Mouse (Mus musculus) lung, embryonic 14.5 days (tissue): Measurements from ENCODE around the gene Gabrd. TPM values are rescaled to one million over a fixed set of nuclear protein-coding genes. Genes with fewer than 3 reads are reported as not detected.
"Not testable (repeated sequence)": the region's sequence is repeated elsewhere in the genome, so short reads cannot be mapped to it uniquely, and the experiment has no call there.

Experiments
- ATAC-seq: fragments of 200-750 bp; cut with Nextera tagmentation; 2 replicates; pipeline ENCODE4 v1.8.0; 2017; ENCODE audit warnings: mild to moderate bottlenecking, moderate TSS enrichment, moderate library complexity; ENCODE audit not compliant: insufficient read depth
- DNase-seq: peaks from one replicate; pipeline ENCODE4 v3.0.0-alpha.2; 2015
- H3K27ac ChIP-seq: fragments of 300-500 bp; sonication (generic); 2 replicates; pipeline ENCODE4 v1.5.1; 2014; ENCODE audit warnings: low read depth, mild to moderate bottlenecking, moderate library complexity
- H3K27me3 ChIP-seq: fragments of 300-500 bp; sonication (generic); 2 replicates; pipeline ENCODE4 v1.6.1; 2014; ENCODE audit warnings: low read length, control low read depth; ENCODE audit not compliant: insufficient read depth
- H3K36me3 ChIP-seq: fragments of 300-500 bp; sonication (generic); 2 replicates; pipeline ENCODE4 v1.6.1; 2014; ENCODE audit warnings: control low read depth; ENCODE audit not compliant: insufficient read depth
- H3K4me1 ChIP-seq: fragments of 300-500 bp; sonication (generic); 2 replicates; pipeline ENCODE4 v1.6.1; 2014; ENCODE audit warnings: antibody characterized with exemption, control low read depth; ENCODE audit not compliant: insufficient read depth
- H3K4me2 ChIP-seq: fragments of 300-500 bp; sonication (generic); 2 replicates; pipeline ENCODE4 v1.6.1; 2014; ENCODE audit warnings: mild to moderate bottlenecking
- H3K4me3 ChIP-seq: fragments of 300-500 bp; sonication (generic); 2 replicates; pipeline ENCODE4 v1.5.1; 2014; ENCODE audit warnings: low read depth, low read length
- H3K9ac ChIP-seq: fragments of 300-500 bp; sonication (generic); 2 replicates; pipeline ENCODE4 v1.6.1; 2014
- H3K9me3 ChIP-seq: fragments of 300-500 bp; sonication (generic); 2 replicates; pipeline ENCODE4 v1.6.1; 2016; ENCODE audit warnings: low read depth, low read length, control low read depth
- CTCF ChIP-seq: IDR thresholded peaks from 2 replicates; pipeline ENCODE4 v1.5.1; 2016; ENCODE audit warnings: antibody characterized with exemption, low read depth
- WGBS: fragments of 180-500 bp; shearing (Covaris S2); extraction: QIAGEN DNeasy Blood & Tissue Kit; methylation state at CpG from one replicate; pipeline ENCODE4 v1.1.7; 2014; 5-methylcytosine and 5-hydroxymethylcytosine counted together
- polyA plus RNA-seq: library from polyadenylated mRNA; unstranded; fragments of >200 nt; fragmentation: Nextera tagmentation; extraction: Ambion mirVana; gene quantifications from 2 replicates; pipeline ENCODE4 v1.2.1, GENCODE M21; 2014

The Gabrd gene
- polyA plus RNA-seq, 1 experiment from 2014 or later = not detected

- ATAC-seq (no peak), DNase-seq (no peak)
- Histone ChIP-seq H3K4me1 (no peaks in the 10 kb centered on the region), H3K4me2 (no peak overlapping the region), H3K36me3 (no peaks in the 10 kb centered on the region), H3K27me3 (no peaks in the 10 kb centered on the region), H3K27ac (no peak overlapping the region), H3K4me3 (no peak overlapping the region), H3K9ac (no peak overlapping the region), H3K9me3 (no peaks in the 10 kb centered on the region)
- 78% methylated on average over 5 of the region's 5 CpGs for WGBS
- TF ChIP-seq CTCF = no peak
Observed at GRCm38 (mm10) chr4:155423988-155424387, 26.1 kb upstream of the Gabrd start.

GRCm38 (mm10) chr4:155421412-155422370 lies 23.8 kb upstream of the Gabrd start:
- H3K36me3 ChIP-seq, ATAC-seq, H3K4me1 ChIP-seq, H3K4me3 ChIP-seq, H3K4me2 ChIP-seq, H3K9me3 ChIP-seq, H3K27ac ChIP-seq, H3K27me3 ChIP-seq, H3K9ac ChIP-seq, DNase-seq: not testable (repeated sequence)
- WGBS = 62% methylated on average over 21 of the region's 30 CpGs

- Histone ChIP-seq H3K9me3 (no peaks in the 10 kb centered on the region), H3K4me1 (no peaks in the 10 kb centered on the region), H3K4me3 (no peak overlapping the region), H3K36me3 (no peaks in the 10 kb centered on the region), H3K27ac (no peak overlapping the region), H3K9ac (no peak overlapping the region), H3K4me2 (no peak overlapping the region), H3K27me3 (no peaks in the 10 kb centered on the region)
- TF ChIP-seq CTCF = no peak
- no peak for ATAC-seq
- DNase-seq = no peak
- WGBS = 84% methylated on average over 3 of the region's 3 CpGs
Observed at GRCm38 (mm10) chr4:155420137-155420536, 22.2 kb upstream of the Gabrd start.

- ATAC-seq (no peak), DNase-seq (no peak)
- Histone ChIP-seq H3K4me3 (no peak overlapping the region), H3K27ac (no peak overlapping the region), H3K9ac (no peak overlapping the region), H3K4me2 (no peak overlapping the region), H3K36me3 (no peaks in the 10 kb centered on the region), H3K27me3 (no peaks in the 10 kb centered on the region), H3K4me1 (no peaks in the 10 kb centered on the region), H3K9me3 (no peaks in the 10 kb centered on the region)
- no peak for TF ChIP-seq CTCF
- 71% methylated on average over 9 of the region's 9 CpGs for WGBS
Observed at GRCm38 (mm10) chr4:155414656-155415235, 16.8 kb upstream of the Gabrd start.

- 83% methylated on average over 11 of the region's 11 CpGs for WGBS
- no peak for DNase-seq
- no peak for TF ChIP-seq CTCF
Observed at GRCm38 (mm10) chr4:155413641-155414335, 15.9 kb upstream of the Gabrd start.

GRCm38 (mm10) chr4:155412124-155412523 lies 14.2 kb upstream of the Gabrd start:
- H3K27me3 ChIP-seq = no peaks in the 10 kb centered on the region
- TF ChIP-seq CTCF = no peak
- DNase-seq (no peak), ATAC-seq (no peak)
- no peaks in the 10 kb centered on the region for H3K4me1 ChIP-seq
- no peaks in the 10 kb centered on the region for H3K9me3 ChIP-seq
- no peak overlapping the region for H3K27ac ChIP-seq
- no peak overlapping the region for H3K9ac ChIP-seq
- H3K4me2 ChIP-seq = no peak overlapping the region
- WGBS = 88% methylated on average over 6 of the region's 6 CpGs
- H3K36me3 ChIP-seq = no peaks in the 10 kb centered on the region
- no peak overlapping the region for H3K4me3 ChIP-seq

More at GRCm38 (mm10) chr4:155413641-155414335, 15.9 kb upstream of the Gabrd start:
- H3K27me3 ChIP-seq = no peaks in the 10 kb centered on the region
- no peak overlapping the region for H3K4me3 ChIP-seq
- no peaks in the 10 kb centered on the region for H3K4me1 ChIP-seq
- H3K9me3 ChIP-seq = no peaks in the 10 kb centered on the region
- ATAC-seq = no peak
- H3K36me3 ChIP-seq = no peaks in the 10 kb centered on the region
- H3K4me2 ChIP-seq = no peak overlapping the region
- H3K27ac ChIP-seq = no peak overlapping the region
- no peak overlapping the region for H3K9ac ChIP-seq
